Mouse (Mus musculus) CD4-positive helper T cell, adult 2 months (primary cell): ENCODE data around the gene Cysrt1.
A peak's percentile ranks its signal among the peaks of the same experiment; 100 is the strongest.

ENCODE experiments used
- DNase-seq: peaks from one replicate; pipeline ENCODE4 v3.0.0-alpha.2; 2012; ENCODE audit warnings: low read depth, missing footprints, low spot score

Gene Cysrt1

DNA sequence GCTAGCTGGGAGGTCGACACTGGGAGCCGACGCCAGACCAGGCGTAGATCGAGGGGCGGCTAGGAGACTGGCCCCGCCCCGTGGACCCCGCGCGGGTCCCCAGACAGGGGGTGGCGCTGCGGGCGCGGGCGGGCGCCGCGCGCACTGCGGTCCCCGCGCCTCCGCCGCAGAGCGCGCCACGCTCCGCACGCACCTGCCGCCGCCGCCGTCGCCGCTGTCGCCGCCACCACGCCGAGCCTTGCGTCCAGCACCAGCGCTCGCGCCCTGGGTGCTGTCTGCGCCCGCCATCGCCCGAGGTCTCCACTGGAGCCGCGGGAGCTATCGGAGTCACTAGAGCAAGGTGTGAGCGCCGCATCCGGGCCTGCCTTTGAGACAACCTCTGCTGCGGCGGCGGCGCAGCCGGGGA lies at the start of gene Cysrt1, which contains the start of gene Rnf208:
Gene Cysrt1 (minus strand): TSS at position 352 of the 406 bp plus-strand sequence.
Gene Rnf208 (plus strand): TSS at position 155 of the 406 bp plus-strand sequence.
- peak; percentile 46 for DNase-seq

DNA sequence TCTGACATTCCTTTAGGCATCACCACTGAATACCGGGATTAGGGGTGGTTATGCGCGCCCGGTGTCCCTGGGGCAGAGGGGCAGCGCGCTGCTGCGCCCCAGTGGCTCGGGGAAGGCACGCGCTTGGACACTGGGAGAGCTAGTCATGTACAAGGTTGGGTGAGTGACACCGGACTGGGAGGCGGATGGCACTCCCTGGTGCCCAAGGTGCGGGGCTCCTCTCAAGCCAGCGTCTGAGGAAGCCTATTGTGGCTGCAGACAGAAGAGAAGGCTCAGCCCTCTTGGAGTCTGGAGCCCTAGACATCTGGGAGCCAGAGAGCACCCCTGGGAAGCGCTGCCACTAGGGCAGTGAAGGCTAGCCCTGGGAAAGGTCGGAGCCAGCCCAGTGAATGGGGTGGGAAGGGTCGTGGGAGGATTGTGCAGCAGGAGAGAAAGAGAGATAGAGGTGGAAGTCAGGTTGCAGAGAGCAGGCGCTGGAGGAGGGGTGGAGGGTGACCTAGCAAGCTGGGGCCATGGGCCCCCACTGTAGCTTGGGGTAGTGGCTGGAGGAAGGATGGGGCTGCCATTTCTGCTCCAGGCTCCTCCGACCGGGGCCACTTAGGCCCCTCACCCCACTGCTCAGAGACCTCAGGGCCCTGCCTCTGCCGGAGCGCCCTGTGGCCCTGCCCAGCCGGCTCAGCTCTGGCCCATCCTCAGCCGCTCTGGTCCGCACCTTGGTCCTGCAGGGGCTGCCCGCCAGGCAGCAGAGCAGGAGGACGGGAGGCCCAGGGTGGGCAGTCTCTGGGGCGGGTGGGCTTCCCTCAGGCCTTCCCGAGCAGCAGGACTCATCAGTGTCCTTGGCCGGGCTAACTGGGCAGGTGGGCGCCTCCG lies 49.2 kb upstream of the Cysrt1 start:
- no peak for DNase-seq

DNA sequence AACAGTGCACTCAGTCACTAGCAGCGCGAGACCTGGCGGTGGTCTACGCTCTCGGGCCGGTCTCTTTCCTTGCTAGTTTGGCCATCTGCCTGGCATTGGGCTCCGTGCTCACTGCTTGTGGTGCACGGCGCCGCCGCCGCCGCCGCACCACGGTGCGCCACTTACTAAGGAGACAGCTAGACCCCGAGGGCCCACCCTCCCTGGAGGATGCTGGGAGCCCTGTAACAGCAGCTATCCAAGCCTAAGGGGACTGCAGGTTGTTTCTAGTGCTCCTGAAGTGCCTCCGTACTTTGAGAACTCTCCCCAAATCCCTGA lies 48.5 kb upstream of the Cysrt1 start:
- no peak for DNase-seq

DNA sequence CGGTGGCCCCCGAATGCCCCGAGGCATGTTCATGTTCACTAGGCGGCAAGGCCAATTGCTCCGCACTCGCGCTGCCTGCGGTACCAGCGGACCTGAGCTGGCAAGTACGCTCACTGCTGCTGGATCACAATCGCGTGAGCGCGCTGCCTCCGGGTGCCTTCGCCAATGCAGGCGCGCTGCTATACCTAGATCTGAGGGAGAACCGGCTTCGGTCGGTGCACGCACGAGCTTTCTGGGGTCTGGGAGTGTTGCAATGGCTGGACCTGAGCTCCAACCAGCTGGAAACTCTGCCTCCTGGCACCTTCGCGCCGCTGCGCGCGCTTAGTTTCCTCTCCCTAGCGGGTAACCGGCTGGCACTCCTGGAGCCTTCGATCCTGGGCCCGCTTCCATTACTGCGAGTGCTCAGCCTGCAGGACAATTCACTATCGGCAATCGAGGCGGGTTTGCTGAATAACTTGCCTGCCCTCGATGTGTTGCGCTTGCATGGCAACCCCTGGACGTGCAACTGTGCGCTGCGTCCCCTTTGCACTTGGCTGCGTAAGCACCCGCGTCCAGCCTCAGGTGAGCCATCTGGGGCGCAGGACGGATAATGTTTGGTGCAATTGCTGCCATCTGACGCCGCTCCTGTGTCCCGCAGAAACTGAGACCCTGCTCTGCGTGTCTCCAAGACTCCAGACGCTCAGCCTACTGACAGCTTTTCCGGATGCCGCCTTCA lies 48.0 kb upstream of the Cysrt1 start:
- DNase-seq, result no peak

DNA sequence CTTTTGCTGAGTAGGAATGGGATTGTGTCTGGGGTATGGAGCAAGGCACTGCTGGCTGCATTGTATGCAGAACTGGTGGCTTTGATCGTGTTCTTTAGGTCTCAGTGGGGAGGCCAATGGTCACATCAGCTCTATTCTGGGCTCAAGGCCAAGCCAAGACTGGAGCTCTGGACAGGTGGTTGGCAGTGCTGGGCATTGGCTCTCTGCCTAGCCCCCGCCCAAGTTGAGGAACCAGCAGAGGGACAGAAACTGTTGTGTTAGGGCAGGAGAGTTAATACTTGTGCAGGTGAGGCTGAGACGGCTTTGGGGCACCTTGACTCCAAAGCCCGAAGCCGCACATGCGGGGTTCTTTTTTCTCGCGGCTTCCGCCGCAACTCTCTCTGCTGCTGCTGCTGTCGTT lies 47.4 kb upstream of the Cysrt1 start, which contains the start of gene Lrrc26:
Gene Lrrc26 (plus strand): TSS at position 265 of the 400 bp plus-strand sequence.
- no peak for DNase-seq

DNA sequence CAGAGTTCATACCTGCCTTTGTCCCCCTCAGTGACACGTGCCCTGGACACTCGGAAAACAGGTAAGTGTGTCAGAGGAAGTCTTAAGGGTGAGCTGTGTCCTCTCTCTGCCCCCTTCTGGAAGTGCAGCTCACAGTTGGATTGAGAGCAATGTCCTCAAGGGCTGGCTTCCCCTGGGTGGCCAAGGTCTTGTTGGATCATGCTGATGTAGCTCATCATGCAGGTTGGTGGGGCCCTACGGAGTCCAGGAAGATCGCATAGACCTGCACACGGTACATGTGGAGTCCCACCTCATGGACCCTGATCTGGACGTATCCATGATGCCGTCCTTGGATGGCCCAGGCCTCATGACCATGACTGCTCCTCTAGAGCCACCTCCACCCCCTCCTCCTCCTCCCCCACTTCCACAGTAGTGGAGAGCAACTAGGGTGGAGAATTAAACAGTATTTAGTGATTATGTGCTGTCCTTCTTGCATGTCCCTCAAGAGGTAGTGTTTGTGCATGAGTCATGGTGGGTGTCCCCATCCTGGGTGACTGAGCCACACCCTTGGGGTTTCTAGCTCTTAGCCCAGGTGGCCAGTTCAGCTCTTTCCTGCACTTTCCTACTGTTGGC lies 46.6 kb upstream of the Cysrt1 start:
- DNase-seq, result no peak

DNA sequence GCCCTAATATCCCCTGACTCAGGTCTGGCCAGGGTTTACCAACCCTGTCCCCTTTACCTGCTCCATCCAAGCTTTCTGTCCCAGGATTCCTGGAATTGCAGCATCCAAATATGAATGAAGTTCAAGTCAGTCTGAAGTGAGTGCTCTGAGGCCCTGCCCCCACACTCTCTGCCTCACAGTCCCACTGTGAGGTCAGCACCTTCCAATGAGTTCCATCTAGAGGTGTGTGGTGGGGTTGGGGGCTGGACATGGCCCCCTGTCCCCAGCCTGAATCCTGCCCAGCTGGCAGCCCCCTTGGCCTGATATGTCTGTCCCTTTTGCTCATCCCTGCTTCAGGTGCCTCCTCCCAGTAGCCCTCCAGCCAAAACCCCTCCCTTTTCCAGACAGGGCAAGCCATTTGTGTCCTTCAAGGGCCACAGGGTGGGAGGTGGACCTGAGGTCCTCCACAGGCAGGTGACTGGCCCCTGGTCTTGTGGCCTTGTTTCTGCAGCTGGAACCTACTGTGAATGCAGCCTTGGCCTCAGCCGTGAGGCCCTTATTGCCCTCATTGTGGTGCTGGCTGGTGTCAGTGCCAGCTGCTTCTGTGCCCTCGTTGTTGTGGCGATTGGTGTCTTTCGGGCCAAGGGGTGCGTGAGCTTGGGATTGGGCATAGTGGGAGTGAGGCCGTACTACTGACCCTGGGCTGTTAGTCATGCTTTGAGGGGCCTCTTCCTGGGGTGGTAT lies 45.8 kb upstream of the Cysrt1 start, which contains the start of gene Tmem210:
Gene Tmem210 (plus strand): TSS at position 219 of the 723 bp plus-strand sequence.
- DNase-seq, result no peak

DNA sequence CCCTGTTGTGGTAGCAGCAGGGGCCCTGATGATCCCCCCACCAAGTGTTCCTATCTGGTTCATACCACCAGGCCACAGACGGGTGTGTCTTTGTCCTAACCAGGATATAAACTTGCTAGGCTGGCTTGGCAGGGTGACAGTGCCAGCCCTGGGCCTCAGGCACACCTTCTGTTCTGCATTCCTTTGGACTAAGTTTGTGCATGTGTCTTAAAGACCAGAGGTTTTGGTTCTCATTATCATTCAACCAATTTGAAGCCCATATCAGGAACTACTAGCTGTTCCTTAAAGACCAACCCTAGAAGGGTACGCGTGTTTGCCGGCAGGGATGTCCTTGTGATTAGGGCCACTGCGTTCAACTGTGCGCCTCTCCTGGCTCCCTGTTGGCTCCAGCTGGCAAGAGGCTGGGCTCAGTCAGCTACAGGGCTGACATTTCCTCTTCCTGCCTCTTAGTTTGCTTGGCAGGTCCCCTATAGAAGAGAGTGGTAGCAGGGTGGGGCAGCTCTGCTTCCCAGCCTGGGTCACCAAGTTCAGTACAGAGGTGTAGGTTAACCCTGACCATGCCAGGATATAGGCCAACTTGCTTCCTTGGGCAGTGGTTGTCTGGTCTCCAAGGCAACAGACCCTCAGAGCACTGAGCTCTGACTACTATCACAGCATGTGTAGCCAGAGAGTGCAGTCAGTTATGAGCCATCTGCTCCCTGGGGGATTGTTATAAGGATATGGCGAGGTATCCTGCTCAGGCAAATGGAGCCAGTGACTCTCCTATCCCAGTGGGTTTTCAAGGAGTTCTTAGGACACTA lies 44.8 kb upstream of the Cysrt1 start:
- DNase-seq, result no peak

DNA sequence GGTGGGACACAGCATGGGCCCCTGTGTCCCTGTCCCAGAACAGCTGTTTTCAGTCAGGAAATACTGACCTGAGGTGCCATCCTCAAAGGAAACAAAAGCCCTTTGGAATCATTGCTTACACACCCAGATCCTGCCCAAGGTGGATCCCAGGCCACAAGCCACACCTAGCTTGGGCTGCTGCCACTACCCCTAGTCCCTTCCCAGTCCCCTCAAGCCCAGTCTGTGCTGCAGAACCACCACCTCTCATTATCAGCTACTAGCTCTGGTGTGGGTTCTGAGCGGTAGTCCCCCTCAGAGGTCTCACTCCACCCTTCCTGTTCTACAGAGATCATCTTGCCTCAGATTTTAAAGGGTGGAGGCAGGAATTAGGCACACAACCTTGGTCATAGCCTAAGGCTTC lies 44.1 kb upstream of the Cysrt1 start:
- no peak for DNase-seq

DNA sequence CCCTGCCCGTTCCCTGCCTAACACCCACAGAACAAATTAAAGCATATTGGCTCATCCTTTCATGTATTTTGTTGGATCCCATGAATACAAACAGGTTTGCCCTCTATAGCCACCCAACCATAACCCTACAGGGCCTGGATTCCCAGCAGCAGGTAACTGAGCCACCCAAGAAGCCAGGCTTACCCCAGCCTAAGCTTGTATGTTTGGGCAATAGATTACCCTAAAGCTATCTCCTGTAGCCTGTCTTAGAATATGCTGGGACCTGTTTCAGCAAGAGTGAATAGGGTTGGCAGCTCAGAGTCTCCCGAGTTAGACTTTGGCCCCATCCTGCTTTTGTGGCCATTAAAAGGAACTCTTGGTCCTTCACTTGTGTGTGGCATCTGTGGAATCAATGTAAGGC lies 43.3 kb upstream of the Cysrt1 start:
- no peak for DNase-seq

DNA sequence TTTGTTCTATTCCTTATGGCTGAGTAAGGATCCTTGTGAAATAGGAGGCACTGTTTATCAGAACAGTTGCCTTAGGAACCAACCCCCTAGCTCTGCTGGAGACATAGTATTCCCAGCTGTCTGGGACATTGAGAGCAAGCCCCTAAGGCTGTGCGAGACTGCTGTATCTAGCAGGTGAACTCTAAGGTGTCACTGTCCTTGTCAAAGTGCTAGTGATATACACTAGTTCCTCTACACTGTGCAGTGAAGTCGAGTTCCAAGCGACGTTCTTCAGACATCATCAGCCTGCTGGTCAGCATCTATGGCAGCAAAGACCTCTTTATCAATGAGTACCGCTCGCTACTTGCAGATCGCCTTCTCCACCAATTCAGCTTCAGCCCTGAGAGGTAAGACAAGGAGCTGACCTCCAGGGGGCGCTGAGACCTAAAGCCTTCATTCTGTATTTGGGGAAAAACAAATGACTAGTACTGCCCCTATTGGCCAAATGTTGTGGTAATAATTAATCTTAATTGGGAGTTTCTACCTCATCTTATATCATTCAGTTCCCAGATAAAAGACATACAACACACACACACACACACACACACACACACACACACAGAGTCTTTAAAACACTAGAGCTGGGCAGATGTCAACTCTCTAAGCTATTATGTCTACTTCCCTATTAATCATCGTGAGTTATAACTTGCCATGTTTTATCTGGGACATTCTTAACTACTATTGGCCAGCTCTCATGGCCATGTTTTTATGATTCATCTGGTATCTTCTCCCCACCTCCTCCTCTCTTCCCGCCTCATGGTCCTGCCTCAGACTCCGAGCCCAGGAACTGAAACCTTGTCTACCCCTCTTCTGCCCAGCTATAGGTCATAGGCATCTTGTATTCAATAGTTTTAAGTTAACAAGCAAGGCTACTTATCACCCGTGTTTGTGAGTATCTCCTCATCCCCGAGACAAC lies 37.0 kb upstream of the Cysrt1 start:
- DNase-seq, result peak; percentile 81

DNA sequence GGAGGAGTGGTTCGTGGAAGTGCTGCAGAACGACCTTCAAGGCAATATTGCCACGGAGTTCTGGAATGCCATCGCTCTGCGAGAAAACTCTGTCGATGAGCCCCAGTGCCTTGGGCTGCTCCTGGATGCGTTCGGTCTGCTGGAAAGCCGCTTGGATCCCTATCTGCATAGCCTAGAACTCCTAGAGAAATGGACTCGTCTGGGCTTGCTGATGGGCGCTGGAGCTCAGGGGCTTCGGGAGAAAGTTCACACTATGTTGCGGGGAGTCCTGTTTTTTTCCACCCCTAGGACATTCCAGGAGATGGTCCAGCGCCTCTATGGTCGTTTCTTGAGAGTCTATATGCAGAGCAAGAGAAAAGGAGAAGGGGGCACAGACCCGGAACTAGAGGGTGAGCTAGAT lies 30.8 kb upstream of the Cysrt1 start:
- no peak for DNase-seq

DNA sequence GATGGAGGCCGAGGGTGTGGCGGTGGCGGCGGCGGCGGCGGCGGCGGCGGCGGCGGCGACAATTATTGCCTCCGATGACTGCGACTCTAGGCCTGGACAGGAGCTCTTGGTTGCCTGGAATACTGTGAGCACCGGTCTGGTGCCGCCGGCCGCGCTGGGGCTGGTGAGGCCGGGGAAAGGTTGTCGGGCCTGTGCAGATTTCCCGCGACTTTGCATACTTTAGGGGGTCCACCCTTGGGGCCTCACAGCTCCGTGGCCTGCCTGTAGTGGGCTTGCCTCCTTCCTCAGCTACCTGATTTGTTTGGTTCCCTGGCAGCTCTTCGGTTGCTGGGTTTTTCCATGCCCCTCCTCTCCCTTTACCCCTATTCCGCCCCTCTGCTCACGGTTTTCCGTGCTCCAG lies 30.3 kb upstream of the Cysrt1 start:
- no peak for DNase-seq

DNA sequence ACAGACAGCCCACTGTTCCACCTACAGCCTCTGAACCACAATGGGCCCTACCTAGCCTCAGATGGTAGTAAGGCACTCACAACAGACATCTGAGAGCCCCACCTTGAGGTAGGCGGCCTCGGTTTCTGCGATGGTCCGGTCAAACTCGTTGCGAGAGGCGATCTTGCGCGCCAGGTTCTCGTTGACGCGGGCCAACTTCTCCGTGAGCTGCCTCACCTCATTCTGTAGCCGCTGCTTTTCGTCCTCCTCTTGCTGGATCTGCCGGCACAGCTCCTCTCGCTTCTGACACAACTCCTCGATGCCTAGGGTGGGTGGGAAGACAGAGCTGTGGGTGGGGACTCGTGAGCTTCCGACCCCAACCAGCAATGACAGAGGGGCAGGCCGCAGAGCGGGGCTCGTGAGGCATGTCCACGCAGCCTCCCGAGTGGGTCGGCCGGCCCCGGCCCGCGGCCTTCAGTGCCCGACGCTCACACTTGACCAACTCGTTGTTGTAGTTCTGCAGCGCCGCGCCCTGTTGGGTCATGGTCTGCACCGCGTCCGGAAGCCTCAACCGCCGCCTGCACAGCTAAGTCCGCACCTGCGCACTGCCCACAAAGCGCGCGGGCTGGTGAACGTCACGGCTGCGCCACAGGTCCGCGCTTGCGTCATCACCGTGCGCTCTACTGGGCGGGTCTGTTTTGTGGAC lies 29.7 kb upstream of the Cysrt1 start, which contains the start of the genes Ssna1 and Anapc2:
Gene Ssna1 (minus strand): TSS at position 612 of the 685 bp plus-strand sequence.
Gene Anapc2 (plus strand): TSS at position 652 of the 685 bp plus-strand sequence.
- DNase-seq, result peak; percentile 97

DNA sequence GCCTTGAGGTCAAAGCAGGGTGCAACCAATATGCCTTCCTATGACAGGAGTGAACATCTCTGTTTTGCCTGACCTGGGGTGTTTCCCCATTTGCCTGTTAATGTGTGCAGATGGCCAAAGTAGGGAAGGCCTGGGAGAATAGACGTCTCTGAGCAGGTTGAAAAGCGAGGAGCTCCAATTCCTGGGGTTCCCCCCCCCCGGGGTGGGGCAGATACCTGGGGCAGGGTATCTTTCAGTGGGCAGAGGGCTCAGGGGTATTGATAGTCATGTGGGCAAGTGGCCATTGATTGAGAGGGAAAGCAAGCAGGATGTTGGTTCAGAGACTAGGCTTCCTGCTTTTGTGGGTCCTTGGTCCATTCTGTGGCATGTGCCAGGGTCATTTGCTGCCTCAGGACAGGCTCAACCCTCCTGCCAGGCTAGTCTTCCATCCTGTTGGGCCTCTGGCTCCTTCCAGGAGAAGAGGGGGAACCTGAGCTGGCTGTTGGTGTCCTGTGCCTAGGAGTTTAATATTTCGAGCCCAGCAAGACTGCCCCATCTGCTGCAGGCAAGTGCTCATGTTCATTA lies 25.6 kb upstream of the Cysrt1 start:
- DNase-seq, result no peak

DNA sequence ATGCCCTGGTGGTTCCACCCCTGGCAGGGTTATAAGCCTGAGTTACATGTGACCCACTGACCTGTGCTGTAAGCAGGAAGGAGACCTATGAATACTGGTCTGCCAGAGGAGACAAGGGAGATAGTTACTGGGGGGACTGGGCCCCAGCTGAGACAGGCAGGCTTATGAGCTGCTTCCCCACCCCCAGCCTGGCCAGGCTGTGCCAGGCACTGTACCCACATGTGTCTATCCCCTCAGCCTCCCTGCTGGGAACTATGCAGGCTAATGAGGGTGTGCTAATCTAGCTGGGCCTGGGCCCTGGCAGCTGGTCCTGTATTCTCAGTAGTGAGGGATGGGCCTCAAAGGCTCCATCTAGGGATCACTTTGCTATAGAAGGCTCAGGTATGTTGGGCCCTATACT lies 25.0 kb upstream of the Cysrt1 start:
- no peak for DNase-seq

DNA sequence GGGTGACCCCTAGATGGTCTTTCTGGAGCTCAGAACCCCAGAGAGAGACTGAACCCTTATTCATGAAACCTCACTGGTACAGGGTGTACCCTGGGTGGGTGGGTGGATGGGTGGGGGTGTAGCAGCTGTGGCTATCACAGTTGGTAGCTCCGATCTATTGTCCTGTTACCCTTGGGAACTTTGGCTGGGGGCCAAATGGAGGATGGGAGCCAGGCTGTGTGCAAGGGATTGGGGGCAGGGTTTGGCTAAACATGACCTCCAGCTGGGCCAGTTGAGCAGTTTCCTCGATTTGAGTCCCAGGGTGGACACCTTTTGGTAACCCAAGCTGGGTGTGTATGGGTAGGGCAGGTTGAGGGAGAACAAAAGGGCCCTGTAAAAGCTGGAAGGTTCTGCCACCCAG lies 24.5 kb upstream of the Cysrt1 start:
- no peak for DNase-seq

DNA sequence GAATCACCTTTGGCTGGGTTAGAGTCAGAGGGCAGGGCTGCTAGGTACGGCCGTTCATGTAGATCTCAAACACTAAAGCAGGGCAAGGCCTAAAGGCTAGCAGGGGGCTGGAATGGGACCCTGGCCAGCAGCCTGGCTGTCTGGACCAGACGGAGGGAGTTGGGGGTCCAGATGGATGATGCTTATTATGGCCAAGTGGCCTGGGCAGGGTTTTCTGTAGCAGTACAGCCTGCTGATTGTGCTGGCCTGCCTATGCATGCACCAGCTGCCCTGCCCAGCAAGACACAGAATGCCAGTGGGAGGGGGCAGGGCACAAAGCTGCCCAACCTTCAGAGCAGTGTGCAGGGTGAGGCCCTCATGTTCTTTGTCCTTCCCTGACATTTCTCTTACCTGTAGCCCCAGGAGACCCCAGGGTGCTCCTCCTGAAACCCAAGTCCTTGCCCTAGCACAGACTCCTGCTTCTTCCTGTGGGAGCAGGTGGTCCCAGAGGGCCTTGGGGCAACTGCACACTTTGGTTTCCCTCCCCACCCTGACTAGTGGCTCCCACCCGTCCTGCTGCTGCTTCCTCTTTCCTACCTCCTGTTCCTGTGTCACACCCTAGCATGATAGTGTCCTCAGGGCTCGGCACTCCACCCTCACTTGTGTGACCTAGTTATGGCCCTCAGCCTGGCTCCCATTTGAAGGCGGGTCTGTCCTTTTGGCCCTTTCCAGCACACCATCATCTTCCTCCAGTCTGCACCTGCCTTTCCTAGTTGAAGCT lies 23.8 kb upstream of the Cysrt1 start:
- no peak for DNase-seq
